Mouse (Mus musculus) ovary, adult 2 months (tissue): ENCODE measurements around the gene Zfp580. TPM values are rescaled to one million over a fixed set of nuclear protein-coding genes. Genes with fewer than 3 reads are reported as not detected.

Experiments used
- polyA plus RNA-seq: library from polyadenylated mRNA; depleted of rRNA; stranded (reverse); fragments of >200 nt; gene quantifications from 2 replicates; pipeline ENCODE4 v1.2.3, GENCODE M21; 2012; rRNA removed

The Zfp580 gene
- 73.6 and 77.5 TPM in 2 replicates for polyA plus RNA-seq

DNA sequence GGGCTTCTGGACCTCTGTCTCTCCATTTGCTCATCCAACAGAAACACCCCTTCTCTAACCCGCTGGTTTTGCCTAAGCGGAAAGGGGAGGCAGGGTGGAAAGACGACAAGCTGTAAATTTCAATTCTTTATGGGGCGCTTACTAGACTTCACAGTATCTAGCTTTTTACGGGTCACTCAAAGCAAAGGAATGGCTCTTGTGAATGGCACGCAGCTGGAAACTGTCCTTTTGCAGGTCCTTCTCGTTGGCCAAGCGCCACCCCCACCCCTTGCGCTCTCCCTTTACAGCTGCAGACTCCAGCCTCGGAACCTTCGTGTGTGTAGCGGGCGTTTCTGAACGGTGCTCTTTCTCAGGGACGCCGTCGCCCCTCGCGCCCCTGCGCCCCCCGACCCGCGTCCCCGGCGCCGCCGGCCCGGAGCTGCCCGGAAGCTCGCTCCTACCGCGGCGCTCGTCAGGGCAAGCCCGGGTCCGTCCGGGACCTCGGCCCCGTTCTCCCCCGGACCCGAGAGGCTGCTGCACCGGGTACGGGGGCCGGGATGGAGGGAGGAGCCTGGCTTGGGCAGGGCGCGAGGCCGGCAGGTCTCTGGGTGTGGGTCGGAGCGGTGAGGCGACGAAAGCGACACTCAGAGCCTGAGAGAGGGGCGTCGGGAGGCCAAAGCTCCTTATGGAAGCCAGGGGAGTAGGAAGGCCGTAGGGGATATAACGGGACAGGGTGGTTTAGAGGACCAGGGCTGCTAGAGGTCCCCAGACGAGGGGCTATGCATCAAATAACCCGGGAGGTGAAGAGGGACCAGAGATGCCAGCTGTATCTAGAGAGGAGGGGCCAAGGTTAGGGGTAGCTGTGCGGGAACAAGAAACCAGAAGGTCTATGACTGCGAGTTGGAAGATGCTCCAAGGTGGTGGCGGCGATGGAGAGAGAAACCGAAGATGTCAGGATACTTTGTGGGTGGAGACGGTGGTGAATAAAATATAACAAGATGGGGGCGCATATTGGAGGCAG lies at the start of gene Zfp580:
Gene Zfp580, plus strand, starts transcription at position 346 of the 1,000 bp plus-strand sequence.

DNA sequence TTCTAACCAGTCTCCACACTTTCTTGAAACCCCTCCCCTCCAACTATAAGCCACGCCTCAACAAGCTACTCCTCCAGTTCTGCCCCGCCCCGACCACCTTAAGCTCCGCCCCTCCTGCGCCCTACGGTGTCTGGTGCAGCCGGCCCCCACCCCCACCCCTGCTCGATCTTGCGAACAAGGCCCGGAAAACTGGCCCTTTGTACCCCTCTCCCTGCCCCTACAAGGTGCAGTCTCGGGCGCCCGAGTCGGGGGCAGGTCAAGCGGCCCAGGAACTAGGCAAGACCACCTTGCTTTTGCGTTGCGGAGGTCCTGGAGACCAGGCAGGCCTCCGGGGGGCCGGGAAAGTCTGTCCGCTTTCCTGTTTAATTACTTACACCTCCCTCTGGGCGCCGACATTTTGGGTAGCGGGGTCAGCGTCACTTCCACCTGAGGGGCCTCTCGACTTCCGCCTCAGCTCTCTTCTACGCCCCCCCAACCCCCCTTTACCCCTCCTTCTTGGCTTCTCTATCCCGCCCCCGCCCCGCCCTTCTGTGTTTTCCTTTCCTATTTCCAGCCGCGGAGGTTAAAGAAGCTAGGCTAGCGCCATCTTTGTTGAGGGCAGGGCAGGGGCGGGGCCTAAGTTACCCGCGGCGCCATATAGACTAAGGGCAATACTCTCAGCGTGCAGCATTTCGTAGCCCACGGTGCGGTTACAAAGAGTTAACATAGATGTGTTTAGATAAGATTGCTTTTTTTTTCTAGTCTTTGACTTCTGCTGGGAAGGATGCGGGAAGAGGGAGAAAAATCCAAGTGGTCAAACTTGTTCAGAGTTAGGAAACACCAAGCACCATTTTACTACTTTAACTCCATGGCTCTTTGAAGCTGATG lies 36.9 kb upstream of the Zfp580 start, which contains the start of the genes Zfp524 and Fiz1:
Gene Zfp524, plus strand, starts transcription at position 165 of the 867 bp plus-strand sequence.
Gene Fiz1, minus strand, starts transcription at position 447 of the 867 bp plus-strand sequence.

GRCm38 (mm10) chr7:5015118-5016001 lies 36.0 kb upstream of the Zfp580 start, which contains the start of gene Gm44973:
TSS of gene Gm44973 (plus strand) at chr7:5015496.

DNA sequence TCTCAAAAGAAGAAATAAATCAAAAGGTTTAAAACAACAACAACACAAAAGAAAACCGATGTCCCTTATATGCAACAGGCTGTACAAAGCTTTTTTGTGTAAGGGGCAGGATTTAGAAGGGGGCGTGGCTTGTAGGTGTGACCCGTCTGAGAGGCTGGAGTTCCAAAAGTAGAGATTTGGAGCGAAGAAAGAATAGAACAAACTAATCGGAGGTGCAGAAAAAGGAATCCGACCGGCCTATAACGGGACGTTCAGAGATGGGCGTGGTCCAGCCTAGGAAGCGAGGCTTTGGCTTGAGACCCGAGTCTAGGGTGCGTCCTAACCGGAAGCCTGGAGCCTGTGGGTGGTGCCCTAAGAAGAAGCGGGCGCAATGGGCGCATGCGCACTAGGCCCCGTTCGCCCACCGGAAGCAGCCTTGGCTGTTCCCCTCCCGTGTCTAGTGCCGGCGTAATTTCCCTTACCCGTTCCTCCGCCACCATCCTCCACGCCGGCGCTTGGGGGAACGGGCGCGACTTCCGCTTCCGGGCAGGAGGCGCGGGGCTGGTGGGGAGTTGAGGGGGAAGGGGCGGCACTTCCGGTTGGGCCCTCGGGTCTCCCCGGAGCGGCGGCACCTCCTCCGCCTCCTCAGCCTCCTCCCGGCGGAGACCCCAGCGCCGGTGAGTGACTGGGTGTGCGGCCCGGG lies 31.2 kb upstream of the Zfp580 start, which contains the start of the genes Zfp865 and Ccdc106:
Gene Zfp865, plus strand, starts transcription at position 377 of the 682 bp plus-strand sequence.
Gene Ccdc106, plus strand, starts transcription at position 554 of the 682 bp plus-strand sequence.

GRCm38 (mm10) chr7:5033818-5034217 lies 17.5 kb upstream of the Zfp580 start, which contains the start of gene 4632433K11Rik:
TSS of gene 4632433K11Rik (plus strand) at chr7:5034118.

GRCm38 (mm10) chr7:5038109-5038732 lies 13.1 kb upstream of the Zfp580 start, which contains the start of gene Zfp784:
TSS of gene Zfp784 (minus strand) at chr7:5038446.

GRCm38 (mm10) chr7:5061774-5062359 lies 10.5 kb downstream of the Zfp580 start, which contains the start of gene U2af2:
TSS of gene U2af2 (plus strand) at chr7:5062143.

DNA sequence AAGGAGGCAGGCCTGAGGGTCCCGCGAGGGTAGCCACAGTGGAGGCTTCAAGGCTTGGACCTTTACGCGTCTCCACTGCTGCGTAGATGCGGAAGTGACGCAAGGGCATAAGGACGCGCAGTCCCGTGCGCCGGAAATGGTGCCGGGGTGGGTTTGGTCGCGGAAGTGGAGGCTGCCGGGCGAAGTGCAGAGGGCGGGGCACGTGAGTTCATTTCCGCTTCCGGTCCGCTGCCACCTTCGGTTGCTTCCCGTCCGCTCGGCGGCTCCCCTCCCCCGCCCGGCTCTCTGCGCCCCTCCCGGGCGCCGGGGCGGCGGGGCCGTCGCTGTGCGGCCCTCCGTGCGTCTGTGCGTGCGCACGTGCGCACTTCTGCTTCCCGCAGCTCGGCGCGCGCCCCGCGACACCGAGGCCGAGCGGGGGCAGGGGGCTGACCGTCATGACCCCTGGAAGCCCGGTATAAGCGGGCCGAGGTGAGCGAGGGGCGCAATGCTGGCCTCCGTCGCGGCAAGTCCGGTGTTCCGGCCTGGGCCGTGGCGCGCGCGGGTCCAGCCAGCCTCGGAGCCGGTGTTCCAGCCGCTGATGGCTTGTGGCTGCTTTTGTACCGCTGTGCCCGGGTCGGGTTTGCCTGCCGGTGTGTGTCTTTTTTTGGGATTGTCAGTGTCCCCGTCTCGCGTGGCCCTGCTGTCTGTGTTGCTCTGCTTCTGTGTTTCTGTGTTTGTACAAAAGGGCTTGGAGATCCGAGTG lies 28.8 kb downstream of the Zfp580 start, which contains the start of gene Epn1:
Gene Epn1, plus strand, starts transcription at position 226 of the 742 bp plus-strand sequence.

Other genes with a start within 250 kb of the Zfp580 start
- 228 and 308 TPM in 2 replicates for gene Ube2s, start 238.9 kb upstream of the Zfp580 start, polyA plus RNA-seq
- gene Shisa7, start 206.8 kb upstream of the Zfp580 start, polyA plus RNA-seq, result 2.5 and 3.9 TPM in 2 replicates
- 28.1 and 35.4 TPM in 2 replicates for gene Isoc2b, start 181.3 kb upstream of the Zfp580 start, polyA plus RNA-seq
- gene Isoc2a, start 174.4 kb upstream of the Zfp580 start, polyA plus RNA-seq, result 23.7 and 25.1 TPM in 2 replicates
- 0.44 and 0.48 TPM in 2 replicates for gene Gm36210, start 145.0 kb upstream of the Zfp580 start, polyA plus RNA-seq
- gene Zfp628, start 136.3 kb upstream of the Zfp580 start, polyA plus RNA-seq, result 37.7 and 42.3 TPM in 2 replicates
- gene Nat14, start 129.5 kb upstream of the Zfp580 start, polyA plus RNA-seq, result 13.2 and 17.2 TPM in 2 replicates
- 13.3 and 16.0 TPM in 2 replicates for gene Ssc5d, start 125.8 kb upstream of the Zfp580 start, polyA plus RNA-seq
- gene Sbk2, start 87.1 kb upstream of the Zfp580 start, polyA plus RNA-seq, result 1.1 and 1.2 TPM in 2 replicates
- gene Sbk3, start 80.4 kb upstream of the Zfp580 start, polyA plus RNA-seq, result 0.76 and 1.1 TPM in 2 replicates
- 120 and 131 TPM in 2 replicates for gene Zfp579, start 55.4 kb upstream of the Zfp580 start, polyA plus RNA-seq
- 33.1 and 43.6 TPM in 2 replicates for gene Zfp524, start 37.1 kb upstream of the Zfp580 start, polyA plus RNA-seq
- gene Fiz1, start 36.8 kb upstream of the Zfp580 start, polyA plus RNA-seq, result 51.0 and 51.7 TPM in 2 replicates
- not detected in 2 replicates for gene Gm44973, start 36.0 kb upstream of the Zfp580 start, polyA plus RNA-seq
- gene Zfp865, start 31.2 kb upstream of the Zfp580 start, polyA plus RNA-seq, result 66.1 and 69.1 TPM in 2 replicates
- gene Ccdc106, start 31.0 kb upstream of the Zfp580 start, polyA plus RNA-seq, result 12.0 and 14.1 TPM in 2 replicates
- gene 4632433K11Rik, start 17.4 kb upstream of the Zfp580 start, polyA plus RNA-seq, result not detected in 2 replicates
- 6.3 and 6.5 TPM in 2 replicates for gene Zfp784, start 13.1 kb upstream of the Zfp580 start, polyA plus RNA-seq
- gene U2af2, start 10.6 kb downstream of the Zfp580 start, polyA plus RNA-seq, result 225 and 253 TPM in 2 replicates
- gene Epn1, start 28.7 kb downstream of the Zfp580 start, polyA plus RNA-seq, result 235 and 260 TPM in 2 replicates
- 2.3 and 4.7 TPM in 2 replicates for gene Rfpl4, start 65.4 kb downstream of the Zfp580 start, polyA plus RNA-seq
- 0.26 and 0.66 TPM in 2 replicates for gene Rasl2-9, start 74.4 kb downstream of the Zfp580 start, polyA plus RNA-seq
- gene Vmn1r55, start 98.1 kb downstream of the Zfp580 start, polyA plus RNA-seq, result not detected in 2 replicates
- gene Vmn1r56, start 145.2 kb downstream of the Zfp580 start, polyA plus RNA-seq, result not detected in 2 replicates
- not detected in 2 replicates for gene Vmn1r57, start 167.0 kb downstream of the Zfp580 start, polyA plus RNA-seq